Mouse (Mus musculus) liver, embryonic 14.5 days (tissue): Measurements from ENCODE around the gene Xylt1.

ENCODE experiments used
- CTCF ChIP-seq: IDR thresholded peaks from 2 replicates; pipeline ENCODE4 v1.5.1; 2016; ENCODE audit warnings: antibody characterized with exemption, low read depth, control low read depth
- EP300 ChIP-seq: IDR thresholded peaks from 2 replicates; pipeline ENCODE4 v1.6.1; 2016; ENCODE audit warnings: antibody characterized with exemption, low read depth

DNA sequence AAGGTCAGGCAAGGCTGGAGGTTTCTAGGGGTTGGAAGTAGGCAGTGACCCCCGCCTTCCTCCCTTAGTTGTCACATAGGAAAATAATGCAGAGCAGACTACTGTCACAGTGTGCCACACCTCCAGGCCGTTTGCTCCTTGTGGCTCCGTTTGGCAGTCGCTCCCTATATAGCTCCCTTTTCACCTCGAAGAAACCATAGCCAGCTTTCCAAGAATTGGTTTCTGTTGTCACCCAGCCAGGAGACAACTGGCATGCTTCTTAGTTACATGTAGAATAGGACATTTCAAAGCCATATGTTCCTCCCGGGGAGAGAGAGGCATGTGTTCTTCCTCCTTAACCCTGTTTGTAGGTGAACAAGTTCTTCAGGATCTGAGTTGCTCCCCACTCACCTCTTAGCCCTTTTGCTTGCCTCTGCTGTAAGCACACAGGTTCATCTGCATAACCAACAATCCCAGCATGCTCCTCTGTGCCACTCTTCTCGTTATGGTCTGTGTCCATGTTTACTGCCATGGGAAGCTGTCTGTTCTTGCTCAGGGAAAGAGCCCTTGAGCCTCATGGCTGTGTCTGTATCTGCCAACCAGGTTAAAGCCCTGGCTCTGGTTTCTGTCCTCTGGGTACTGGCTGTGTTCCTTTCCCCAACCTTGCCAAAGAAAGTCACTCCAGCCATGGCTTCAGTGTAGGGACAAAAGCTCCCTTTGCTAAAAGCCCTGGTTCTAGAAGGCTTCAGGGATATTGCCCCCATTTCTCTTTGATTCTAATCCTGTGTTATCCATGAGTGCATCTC, 143.8 kb downstream of the Xylt1 start:
- no peak for TF ChIP-seq EP300
- no peak for TF ChIP-seq CTCF
